Mouse (Mus musculus): ENCODE results near the gene Inpp5b. TPM values are rescaled to one million over a fixed set of nuclear protein-coding genes. Genes with fewer than 3 reads are reported as not detected.

Inpp5b gene
- polyA plus RNA-seq, 1 experiment from 2014 or later: 29.7 TPM

DNA sequence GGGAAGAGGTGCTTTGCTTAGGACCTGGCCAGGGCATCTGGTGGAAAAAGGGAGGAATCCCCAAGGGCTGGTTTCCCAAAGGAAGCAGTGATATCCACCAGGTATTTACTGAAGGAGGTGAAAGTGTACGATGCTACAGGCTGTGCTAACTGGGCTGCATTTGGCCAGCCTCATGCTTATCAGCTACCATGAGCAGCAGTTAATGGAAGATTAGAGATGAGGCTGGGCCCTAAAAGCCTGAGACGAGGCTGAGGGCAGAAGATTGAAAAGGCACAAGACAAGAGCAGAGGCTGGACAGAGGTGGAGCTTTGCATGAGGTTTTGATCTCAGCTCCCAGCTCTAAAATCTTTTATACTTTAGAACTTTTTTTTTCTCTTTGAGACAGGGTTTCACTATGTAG lies 32.8 kb downstream of the Inpp5b start:
- no peak for ATAC-seq (ENCODE audit: low FRiP score, low read depth)
- H3K4me2 ChIP-seq (replicated peaks): no peak overlapping the region
- no peak overlapping the region for H3K27ac ChIP-seq
- H3K9me3 ChIP-seq: no peaks in the 10 kb centered on the region
- H3K9ac ChIP-seq: no peak overlapping the region
- no peak overlapping the region for H3K4me3 ChIP-seq
- H3K27me3 ChIP-seq (replicated peaks): no peaks in the 10 kb centered on the region
- peaks cover 9% of the 10 kb centered on the region; the same call in 1 of the 2 replicates for H3K36me3 ChIP-seq
- H3K4me1 ChIP-seq: no peaks in the 10 kb centered on the region
- WGBS: 77% methylated on average over 2 of the region's 2 CpGs

DNA sequence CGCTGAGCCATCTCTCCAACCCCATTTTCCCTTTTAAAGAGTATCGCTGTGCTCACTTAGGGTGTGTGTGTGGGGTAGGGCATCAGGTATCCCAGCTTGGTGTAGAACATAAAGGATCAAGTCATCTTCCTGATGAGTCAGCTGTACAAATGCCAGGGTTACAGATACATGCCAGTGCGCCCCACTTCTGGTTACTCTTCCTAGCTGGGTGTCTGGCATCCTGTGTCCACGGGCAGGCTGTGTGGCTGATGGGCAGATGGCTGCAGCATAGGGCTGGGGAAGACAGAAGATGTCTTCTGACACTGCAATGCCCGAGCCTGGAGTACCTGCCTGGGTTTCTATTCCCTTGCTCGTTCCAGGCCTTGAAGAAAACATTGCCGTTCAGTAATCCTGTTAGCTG lies 39.7 kb downstream of the Inpp5b start:
- Histone ChIP-seq H3K4me1 (no peaks in the 10 kb centered on the region), H3K9ac (no peak overlapping the region), H3K9me3 (no peaks in the 10 kb centered on the region), H3K27me3 (replicated peaks) (no peaks in the 10 kb centered on the region), H3K27ac (no peak overlapping the region), H3K4me3 (no peak overlapping the region), H3K36me3 (peaks cover 64% of the 10 kb centered on the region), H3K4me2 (replicated peaks) (no peak overlapping the region)
- ATAC-seq (ENCODE audit: low FRiP score, low read depth): no peak
- WGBS: 92% methylated on average over 7 of the region's 7 CpGs

DNA sequence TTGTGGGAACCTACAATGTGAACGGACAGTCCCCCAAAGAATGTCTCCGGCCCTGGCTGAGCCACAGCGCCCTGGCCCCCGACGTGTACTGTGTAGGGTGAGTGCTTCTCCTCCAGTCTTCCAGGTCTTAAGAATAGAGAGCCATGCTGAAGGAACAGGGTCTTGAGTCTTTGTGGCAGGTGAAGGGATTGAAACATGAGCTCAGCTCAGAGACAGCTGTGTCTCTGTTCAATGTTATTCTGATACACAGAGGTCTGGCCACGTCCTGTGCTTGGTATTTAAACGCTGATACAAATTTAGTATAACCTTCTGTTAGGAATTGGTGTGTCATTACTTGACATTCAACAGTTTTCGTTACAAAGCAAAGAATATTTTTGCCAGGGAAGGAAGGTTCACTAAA lies 40.7 kb downstream of the Inpp5b start:
- Histone ChIP-seq H3K27me3 (replicated peaks) (no peaks in the 10 kb centered on the region), H3K4me3 (no peak overlapping the region), H3K9me3 (no peaks in the 10 kb centered on the region), H3K4me1 (no peaks in the 10 kb centered on the region), H3K36me3 (peaks cover 74% of the 10 kb centered on the region), H3K4me2 (replicated peaks) (no peak overlapping the region), H3K27ac (no peak overlapping the region), H3K9ac (no peak overlapping the region)
- 94% methylated on average over 8 of the region's 8 CpGs for WGBS
- no peak for ATAC-seq (ENCODE audit: low FRiP score, low read depth)

DNA sequence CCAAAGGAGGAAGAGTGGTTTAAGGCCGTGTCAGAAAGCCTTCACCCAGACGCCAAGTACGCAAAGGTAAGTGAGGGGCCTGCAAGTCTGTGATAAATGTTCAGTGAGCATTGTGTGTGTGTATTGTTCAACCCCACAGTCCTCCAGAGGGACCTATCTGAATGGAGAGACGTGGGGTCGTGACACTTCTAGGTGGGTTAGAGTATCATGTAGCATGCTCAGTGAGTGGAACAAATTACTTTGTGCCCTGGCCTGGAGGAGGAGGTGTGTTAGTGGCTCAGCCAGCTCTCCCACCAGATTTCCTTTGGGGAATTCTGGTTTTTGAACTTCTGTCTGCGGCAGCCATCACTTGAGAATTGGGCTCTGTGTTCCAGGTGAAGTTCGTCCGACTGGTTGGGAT lies 42.3 kb downstream of the Inpp5b start:
- Histone ChIP-seq H3K4me1 (no peaks in the 10 kb centered on the region), H3K36me3 (peaks cover 82% of the 10 kb centered on the region), H3K9ac (no peak overlapping the region), H3K27ac (no peak overlapping the region), H3K9me3 (no peaks in the 10 kb centered on the region), H3K27me3 (replicated peaks) (no peaks in the 10 kb centered on the region), H3K4me3 (no peak overlapping the region), H3K4me2 (replicated peaks) (no peak overlapping the region)
- 88% methylated on average over 8 of the region's 8 CpGs for WGBS
- ATAC-seq (ENCODE audit: low FRiP score, low read depth): no peak

DNA sequence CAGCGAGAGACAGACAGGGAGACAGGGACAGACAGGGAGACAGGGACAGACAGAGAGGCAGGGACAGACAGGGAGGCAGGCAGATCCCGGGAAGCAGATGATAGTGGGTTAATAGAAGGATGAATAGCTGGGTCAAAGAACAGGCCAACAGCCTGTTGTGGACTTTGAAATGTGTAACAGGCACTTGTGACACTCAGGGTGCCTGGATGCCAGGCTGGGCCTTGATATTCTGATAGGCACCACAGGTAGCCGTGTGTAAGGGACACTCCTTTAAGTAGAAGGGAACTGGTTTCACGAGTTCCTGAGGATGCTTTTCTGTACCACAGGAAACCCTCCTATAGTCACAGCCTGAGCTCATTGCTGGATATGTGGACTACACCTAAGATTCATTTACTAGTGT lies 48.4 kb downstream of the Inpp5b start:
- Histone ChIP-seq H3K36me3 (peaks cover 89% of the 10 kb centered on the region), H3K4me1 (no peaks in the 10 kb centered on the region), H3K4me3 (no peak overlapping the region), H3K9me3 (no peaks in the 10 kb centered on the region), H3K27me3 (replicated peaks) (no peaks in the 10 kb centered on the region), H3K4me2 (replicated peaks) (no peak overlapping the region), H3K27ac (no peak overlapping the region), H3K9ac (0 out of 2 replicates have a peak overlapping the region, but pooled peaks have one; percentile 23)
- 83% methylated on average over 4 of the region's 4 CpGs for WGBS
- ATAC-seq (ENCODE audit: low FRiP score, low read depth): no peak

DNA sequence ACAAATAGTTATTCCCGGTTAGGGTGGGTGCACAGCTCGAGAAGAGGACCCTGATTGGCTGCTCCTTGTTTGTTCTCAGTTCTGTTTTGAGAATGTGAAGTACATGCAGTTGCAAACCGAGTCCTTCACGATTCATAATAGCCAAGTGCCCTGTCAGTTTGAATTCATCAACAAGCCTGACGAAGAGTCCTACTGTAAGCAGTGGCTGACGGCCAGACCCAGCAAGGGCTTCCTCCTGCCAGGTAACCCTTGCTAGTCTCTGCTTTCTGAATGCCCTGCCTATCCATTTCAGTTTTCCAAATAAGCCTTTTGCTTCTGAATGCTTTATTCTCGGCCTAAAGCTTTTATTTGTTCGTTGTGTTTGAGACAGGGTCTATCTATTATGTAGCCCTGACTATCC lies 50.5 kb downstream of the Inpp5b start:
- Histone ChIP-seq H3K27me3 (replicated peaks) (no peaks in the 10 kb centered on the region), H3K4me1 (no peaks in the 10 kb centered on the region), H3K36me3 (peaks cover 75% of the 10 kb centered on the region), H3K4me2 (replicated peaks) (no peak overlapping the region), H3K4me3 (no peak overlapping the region), H3K27ac (no peak overlapping the region), H3K9ac (no peak overlapping the region), H3K9me3 (no peaks in the 10 kb centered on the region)
- WGBS: 91% methylated on average over 8 of the region's 8 CpGs
- no peak for ATAC-seq (ENCODE audit: low FRiP score, low read depth)

DNA sequence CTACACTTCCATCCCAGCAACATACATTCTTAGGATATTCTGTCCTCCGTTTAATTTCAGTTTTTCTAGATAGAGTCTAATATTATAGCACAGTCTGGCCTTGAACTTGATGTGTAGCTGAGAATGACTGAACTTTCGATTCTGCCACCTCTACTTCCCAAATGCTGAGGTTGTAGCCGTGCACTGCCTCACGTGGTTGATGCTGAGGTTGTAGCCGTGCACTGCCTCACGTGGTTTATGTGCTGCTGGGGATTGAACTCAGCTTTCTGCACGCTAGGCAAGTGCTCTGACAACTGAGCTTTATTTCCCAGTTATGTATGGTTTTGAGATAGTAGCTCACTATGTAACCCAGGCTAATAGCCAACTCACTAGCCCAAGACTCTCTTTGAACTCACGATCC lies 54.5 kb downstream of the Inpp5b start:
- H3K4me3 ChIP-seq: no peak overlapping the region
- H3K9ac ChIP-seq: no peak overlapping the region
- no peak overlapping the region for H3K4me2 ChIP-seq (replicated peaks)
- no peaks in the 10 kb centered on the region for H3K27me3 ChIP-seq (replicated peaks)
- no peaks in the 10 kb centered on the region for H3K9me3 ChIP-seq
- WGBS: 92% methylated on average over 8 of the region's 8 CpGs
- H3K27ac ChIP-seq: no peak overlapping the region
- H3K36me3 ChIP-seq: peaks cover 63% of the 10 kb centered on the region
- no peak for ATAC-seq (ENCODE audit: low FRiP score, low read depth)
- H3K4me1 ChIP-seq: no peaks in the 10 kb centered on the region

DNA sequence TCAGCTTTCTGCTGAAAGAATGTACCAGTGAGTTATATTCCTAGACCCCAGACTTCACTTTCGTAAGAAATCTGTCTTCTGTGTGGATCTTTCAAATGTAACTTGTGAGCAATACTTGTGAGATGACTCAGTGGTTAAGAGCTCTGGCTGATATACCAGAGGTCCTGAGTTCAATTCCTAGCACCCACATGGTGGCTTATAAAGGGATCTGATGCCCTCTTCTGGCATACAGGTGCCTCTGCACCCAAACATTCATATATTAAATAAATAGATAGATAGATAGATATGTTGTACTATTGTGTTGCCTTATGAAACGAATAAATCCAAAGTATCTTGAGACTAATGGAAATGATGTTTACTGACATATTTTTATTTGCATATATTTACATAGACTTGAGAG lies 55.3 kb downstream of the Inpp5b start:
- H3K27me3 ChIP-seq (replicated peaks): no peaks in the 10 kb centered on the region
- WGBS: 91% methylated on average over 2 of the region's 2 CpGs
- no peaks in the 10 kb centered on the region for H3K9me3 ChIP-seq
- no peak overlapping the region for H3K4me2 ChIP-seq (replicated peaks)
- H3K4me1 ChIP-seq: peaks cover 4% of the 10 kb centered on the region
- no peak overlapping the region for H3K9ac ChIP-seq
- H3K27ac ChIP-seq: no peak overlapping the region
- no peak for ATAC-seq (ENCODE audit: low FRiP score, low read depth)
- H3K36me3 ChIP-seq: peaks cover 57% of the 10 kb centered on the region
- H3K4me3 ChIP-seq: no peak overlapping the region

DNA sequence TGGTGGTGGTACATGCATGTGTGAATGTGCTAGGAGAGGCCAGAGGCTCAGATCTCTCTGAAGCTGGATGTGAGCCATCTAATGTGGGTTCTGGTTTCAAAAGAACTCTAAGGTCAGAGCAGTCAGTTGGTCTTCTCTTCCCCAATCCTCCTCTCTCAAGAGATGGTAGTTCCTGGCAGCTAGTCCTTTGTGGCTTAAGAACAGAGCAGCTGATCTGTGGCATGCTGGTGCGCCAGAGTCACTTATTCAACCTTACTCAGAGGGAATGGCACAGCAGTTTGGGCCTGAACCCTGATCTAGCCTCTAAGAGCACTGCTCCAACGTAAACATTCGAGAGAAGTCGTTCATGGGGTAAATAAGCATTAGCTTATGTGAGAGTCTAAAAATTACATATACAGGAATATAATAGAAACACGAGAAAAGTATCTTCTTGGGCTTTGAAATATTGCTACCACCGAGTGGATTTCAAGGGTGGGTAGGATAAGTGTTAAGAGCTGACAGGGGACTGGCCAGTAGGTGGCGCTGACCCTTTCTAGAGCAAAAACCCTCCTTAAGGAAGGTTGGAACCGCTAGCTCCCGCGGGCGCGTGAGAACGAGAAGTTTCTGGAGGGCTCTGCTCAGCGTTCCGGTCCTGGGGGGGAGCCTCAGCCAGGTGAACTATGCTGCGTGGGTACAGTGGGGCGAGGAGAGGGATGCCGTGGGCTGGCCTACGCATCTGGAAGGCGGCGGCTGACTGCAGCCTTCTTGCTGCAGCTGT lies 60.1 kb downstream of the Inpp5b start, which contains the start of gene Mtf1:
TSS of gene Mtf1 (plus strand) at position 553 of the 757 bp plus-strand sequence.
- ATAC-seq (ENCODE audit: low FRiP score, low read depth): peak; percentile 85
- Histone ChIP-seq H3K36me3 (peaks cover 48% of the 10 kb centered on the region), H3K4me1 (peaks cover 15% of the 10 kb centered on the region), H3K9me3 (no peaks in the 10 kb centered on the region), H3K27me3 (replicated peaks) (no peaks in the 10 kb centered on the region), H3K9ac (peak within 1 kb of the TSS; percentile 90), H3K27ac (peak within 1 kb of the TSS; percentile 90), H3K4me2 (replicated peaks) (peak within 1 kb of the TSS; percentile 87), H3K4me3 (peak within 1 kb of the TSS; percentile 76)
- WGBS: 3% methylated on average over 21 of the region's 21 CpGs

DNA sequence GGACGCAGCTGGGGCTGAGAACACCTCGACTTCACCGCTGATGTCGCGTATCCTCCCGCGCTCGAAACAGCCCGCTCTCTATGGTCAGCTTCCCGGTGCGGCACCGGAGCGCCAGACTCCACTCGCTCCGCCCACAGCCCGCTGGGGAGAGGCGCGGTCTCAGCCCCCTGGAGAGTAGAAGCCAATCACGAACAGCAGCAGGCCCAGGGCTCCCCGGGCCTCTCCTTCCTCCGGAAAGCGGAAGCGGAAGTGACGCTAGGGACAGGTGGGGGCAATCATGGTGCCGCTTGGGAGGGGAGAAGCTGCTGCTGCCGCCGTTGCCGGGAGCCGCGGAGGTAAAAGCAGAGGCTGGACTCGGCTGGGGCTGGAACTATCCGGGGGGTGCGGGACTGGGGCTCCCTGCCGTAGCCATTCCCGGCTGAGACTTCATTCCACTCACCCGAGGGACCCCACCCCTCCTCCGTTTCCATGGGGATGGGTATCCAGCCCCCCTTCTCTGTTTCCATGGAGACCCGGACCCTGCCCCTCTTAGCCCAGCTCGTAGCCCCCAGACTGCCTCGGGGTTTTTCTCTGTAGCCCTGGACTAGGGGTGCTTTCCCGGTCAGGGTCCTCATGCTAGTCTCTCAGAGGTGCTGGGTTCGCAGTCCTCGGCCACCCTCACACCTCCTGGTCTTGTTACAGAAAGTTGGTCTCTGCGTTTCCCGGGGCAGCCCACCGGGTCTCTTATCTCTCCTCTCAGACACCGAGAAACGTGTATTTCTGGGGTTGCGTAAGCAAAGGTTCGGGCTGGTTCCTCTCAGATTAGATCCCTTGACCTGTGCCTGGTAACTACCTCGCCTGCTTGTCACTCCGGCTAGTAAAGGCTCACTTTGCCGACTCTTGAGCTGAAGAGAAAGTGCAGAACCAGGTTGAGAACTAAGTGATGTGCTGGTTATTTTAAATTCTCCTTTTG lies 60.9 kb downstream of the Inpp5b start:
- WGBS: 2% methylated on average over 53 of the region's 53 CpGs
- no peaks in the 10 kb centered on the region for H3K27me3 ChIP-seq (replicated peaks)

DNA sequence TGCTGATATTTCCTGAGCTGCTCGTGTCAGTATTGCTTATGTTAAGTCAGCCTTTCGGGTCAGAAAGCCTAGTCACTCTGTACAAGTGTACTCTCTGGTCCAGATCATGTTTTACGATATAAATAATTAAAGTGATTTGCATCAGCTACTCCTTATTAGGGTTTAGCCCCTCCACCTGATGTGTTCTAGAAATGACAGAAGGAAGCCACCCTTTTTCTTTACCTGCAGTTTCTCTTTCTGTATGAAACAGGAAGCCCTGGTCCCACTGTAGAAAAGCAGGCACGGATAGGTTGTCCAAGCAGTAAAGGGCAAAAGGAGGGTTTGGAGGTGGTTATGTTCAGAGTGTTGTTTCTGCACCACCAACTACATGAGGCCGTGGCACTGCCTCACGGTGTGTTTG lies 61.8 kb downstream of the Inpp5b start:
- no peak overlapping the region for H3K9ac ChIP-seq
- peak overlapping the region; percentile 76 for H3K4me3 ChIP-seq
- H3K27me3 ChIP-seq (replicated peaks): no peaks in the 10 kb centered on the region
- H3K36me3 ChIP-seq: peaks cover 50% of the 10 kb centered on the region
- H3K27ac ChIP-seq: no peak overlapping the region
- no peak for ATAC-seq (ENCODE audit: low FRiP score, low read depth)
- 81% methylated on average over 6 of the region's 6 CpGs for WGBS
- peaks cover 15% of the 10 kb centered on the region for H3K4me1 ChIP-seq
- no peaks in the 10 kb centered on the region for H3K9me3 ChIP-seq
- peak overlapping the region; percentile 87 for H3K4me2 ChIP-seq (replicated peaks)

More for the DNA sequence above, 60.9 kb downstream of the Inpp5b start:
- peak overlapping the region; percentile 90 for H3K27ac ChIP-seq
- peak; percentile 100 for ATAC-seq (ENCODE audit: low FRiP score, low read depth)
- H3K9ac ChIP-seq: peak overlapping the region; percentile 90
- H3K36me3 ChIP-seq: peaks cover 53% of the 10 kb centered on the region
- H3K4me1 ChIP-seq: peaks cover 15% of the 10 kb centered on the region
- H3K4me2 ChIP-seq (replicated peaks): peak overlapping the region; percentile 87
- H3K9me3 ChIP-seq: no peaks in the 10 kb centered on the region
- peak overlapping the region; percentile 76 for H3K4me3 ChIP-seq

DNA sequence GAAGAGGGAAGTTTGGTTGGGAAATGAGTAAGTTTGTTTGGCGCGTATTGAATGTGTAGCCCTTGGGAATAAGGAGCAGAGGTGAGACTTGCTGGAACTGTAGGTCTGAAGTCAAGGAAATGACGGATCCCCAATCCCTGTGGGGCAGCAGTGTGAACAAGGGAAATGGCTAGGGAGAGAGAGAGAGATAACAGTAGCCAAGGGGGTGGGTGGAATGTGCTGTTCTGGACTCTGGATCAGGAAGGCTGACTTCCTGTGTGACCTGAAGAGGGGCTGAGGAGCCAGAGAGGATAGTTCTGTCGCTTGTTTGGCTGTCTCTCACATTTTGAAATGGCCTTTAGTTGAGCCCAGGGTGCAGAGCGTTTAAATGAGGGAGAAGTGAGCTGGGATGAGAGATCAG lies 66.9 kb downstream of the Inpp5b start:
- Histone ChIP-seq H3K4me1 (peaks cover 8% of the 10 kb centered on the region), H3K9me3 (no peaks in the 10 kb centered on the region), H3K27me3 (replicated peaks) (no peaks in the 10 kb centered on the region), H3K9ac (no peak overlapping the region), H3K27ac (no peak overlapping the region), H3K36me3 (peaks cover 50% of the 10 kb centered on the region), H3K4me2 (replicated peaks) (no peak overlapping the region), H3K4me3 (no peak overlapping the region)
- ATAC-seq (ENCODE audit: low FRiP score, low read depth): no peak
- 84% methylated on average over 5 of the region's 5 CpGs for WGBS

Measured in neural tube, embryonic 12.5 days (tissue).